Mouse (Mus musculus): ENCODE measurements around the gene Celsr1.
"Not testable (repeated sequence)": the region's sequence is repeated elsewhere in the genome, so short reads cannot be mapped to it uniquely, and the experiment has no call there.

Gene Celsr1

DNA sequence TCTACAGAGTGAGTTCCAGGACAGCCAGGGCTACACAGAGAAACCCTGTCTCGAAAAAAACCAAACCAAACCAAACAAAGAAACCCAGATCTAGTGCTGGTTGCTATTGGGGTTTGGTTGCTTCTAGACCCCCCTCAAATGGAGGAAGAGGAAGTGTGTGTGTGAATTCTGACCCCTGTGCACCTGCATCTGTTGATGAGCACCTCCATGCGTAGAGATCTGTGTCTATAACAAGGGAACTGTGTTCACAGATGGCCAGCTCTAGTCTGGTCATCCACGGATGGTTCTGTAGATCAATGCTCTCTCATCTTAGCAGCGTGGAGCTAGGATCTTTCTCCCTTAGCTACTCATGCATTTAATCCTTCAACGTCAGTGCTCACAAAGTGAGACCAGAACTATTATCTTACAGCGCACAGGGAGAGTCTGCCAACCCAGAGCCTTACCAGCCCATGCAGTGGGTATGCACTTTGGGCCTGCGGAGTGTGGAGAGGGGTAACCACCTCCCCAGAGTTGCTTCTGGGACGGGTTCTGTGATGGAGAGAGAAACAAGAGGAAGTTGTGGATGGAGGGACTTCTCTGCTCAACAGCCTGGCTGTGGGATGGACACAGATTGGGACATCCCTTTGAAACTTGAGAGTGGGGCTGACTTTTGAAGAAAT, 30.7 kb upstream of the Celsr1 start:
- no peak for DNase-seq (ENCODE audit: low spot score)

GRCm38 (mm10) chr15:86061848-86062481, 28.4 kb upstream of the Celsr1 start:
- no peak for DNase-seq (ENCODE audit: low spot score)

DNA sequence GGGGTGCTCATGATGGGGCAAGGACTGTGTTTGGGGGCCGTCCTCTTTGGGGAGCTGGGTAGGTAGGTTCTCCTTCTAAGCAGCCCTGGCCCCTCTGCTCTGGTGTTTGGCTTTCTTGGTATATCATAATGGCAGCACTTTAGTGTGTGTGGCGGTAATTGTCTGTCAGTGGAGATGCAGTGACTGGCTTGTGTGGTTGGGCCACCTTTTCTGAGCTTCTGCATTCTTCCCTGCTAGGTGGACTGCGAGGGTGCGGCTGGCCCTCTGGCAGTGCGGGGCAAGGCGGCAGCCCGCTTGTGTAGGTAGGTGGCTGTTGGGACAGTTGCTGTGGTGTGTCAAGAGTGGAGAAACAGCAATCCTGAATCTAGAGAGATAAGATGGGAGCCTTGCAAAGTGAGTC, 27.6 kb upstream of the Celsr1 start:
- DNase-seq (ENCODE audit: low spot score): no peak

GRCm38 (mm10) chr15:86060581-86060980, 27.0 kb upstream of the Celsr1 start:
- DNase-seq (ENCODE audit: low spot score): no peak

DNA sequence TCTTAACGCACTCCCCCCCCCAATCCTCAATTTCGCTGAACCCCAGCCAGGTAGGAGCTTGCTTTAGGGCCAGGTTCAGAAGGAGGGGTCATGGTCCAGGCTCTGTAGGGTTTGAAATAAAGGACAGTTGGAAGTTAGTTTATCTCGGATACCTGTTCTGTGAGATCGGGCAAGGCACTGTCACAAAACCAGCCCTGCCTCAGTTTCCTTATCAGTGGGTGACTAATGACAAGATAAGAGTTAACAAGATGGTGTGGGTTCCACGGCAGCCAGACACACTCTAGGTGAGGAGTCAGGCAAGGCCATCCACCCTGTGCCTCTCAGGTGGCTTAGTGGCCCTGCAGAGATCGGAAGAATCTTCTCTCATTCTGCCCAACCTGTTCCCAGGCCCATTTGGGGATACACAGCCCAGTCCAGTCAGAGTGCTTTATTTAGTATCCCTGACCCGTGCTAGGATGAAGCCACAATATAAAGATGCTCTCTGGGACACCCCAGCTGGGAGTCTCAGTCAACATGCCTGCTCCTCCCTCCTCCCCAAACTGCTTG, 26.3 kb upstream of the Celsr1 start:
- DNase-seq (ENCODE audit: low spot score): no peak

DNA sequence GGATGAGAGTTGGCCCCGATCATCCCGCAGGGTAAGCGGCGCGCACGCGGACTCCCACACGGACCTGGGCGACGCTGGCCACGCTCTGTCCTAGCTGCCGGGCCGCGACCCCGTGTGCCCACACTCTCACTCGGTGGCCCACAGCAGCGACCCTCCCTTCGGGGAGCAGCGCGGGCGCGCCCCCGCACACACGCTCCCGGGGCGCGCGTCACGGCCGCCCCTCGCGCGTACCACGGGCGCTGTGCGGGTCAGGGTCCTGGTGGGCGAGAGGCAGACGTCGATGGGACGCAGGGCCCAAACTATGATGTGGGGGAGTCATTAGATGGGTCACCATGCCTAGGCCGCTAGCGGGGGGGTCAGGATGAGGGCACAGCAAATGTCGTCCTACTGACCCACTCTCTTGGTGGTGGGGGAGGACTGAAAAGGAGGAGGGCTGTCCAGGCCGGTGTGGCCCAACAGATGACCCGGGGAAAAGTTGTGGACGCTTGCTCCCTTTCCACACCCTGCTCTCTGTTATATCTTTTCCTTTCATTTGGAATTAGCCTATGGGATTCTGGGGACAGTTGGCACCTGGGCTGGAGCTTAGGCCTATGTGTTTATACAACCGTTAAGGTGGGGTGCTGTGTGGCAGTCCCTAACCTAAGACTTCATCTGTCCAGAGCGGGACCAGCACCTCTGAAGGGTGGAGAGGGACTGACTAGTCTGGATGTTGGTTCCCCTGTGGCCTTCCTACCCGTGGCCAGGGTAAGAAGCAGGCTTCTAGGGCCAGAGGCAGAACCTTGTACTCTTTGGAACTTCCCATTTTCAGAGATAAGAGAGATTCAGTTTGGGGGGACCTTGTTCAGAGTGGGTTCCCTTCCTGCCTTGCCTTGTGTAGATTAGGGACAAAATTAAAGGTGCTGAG, 25.6 kb upstream of the Celsr1 start:
- no peak for DNase-seq (ENCODE audit: low spot score)

DNA sequence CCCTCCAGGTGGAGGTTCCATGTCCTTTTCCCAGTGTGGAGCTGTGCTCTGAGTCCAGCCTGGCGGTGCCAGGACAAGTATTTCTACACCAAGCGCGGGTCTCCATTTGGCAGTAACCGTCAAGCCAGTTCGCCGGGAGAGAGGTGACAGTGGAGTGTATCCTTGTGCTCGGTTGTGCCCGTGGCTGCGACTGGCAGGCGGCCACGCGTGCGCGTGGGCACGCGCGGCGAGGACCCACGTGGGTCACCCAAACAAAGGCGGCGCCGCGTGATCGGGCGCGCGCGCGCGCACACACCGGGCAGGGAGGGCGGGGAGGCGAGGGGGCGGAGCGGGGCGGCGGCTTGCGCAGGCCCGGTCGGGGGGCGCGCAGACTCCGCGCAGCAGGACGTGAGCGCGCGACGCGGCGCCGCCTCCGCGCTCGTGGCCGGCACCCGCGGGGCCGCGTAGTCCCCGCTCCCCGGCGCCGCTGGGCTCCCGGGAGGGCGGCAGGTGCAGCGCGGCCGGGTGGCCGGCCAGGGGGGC, 24.9 kb upstream of the Celsr1 start:
- peak; percentile 62 for DNase-seq (ENCODE audit: low spot score)

DNA sequence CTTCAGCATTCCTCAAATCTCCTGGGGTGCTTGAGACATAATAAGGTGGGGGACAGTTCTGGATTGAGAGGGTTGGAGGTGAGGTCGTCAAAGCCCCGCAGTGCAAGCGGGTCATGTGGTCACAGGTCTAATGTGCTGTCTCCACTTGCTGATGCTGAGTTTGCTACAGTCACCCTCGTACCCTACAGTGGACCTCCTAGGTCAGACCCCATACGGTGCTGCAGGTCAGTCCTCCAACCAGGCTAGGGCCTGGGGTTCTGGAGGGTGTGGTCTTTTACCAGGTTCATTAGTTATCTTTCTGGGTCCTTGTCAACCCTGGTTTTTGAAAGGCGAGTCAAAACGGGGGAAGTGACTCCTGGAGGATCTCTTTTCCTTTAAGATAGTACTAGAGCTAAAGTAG, 24.3 kb upstream of the Celsr1 start:
- DNase-seq (ENCODE audit: low spot score): no peak

DNA sequence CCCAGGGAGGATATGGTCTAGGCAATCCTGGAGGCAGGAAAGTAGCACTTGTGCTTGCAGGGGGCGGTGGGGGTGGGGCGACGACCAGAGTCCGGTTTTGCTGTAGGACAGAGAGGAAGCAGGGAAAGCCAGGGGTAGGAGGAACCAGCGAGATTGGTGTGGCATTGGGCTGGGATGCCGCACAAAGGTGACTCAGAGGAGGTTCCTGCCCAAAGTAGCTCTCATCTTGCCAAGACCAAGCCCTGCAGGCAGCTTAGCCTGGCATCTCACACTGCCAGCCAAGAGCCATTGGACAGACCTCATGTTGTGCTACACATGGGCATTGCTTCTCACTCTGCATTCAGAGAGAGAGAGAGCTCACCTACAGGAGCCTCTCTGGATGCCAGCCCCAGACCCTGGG, 23.8 kb upstream of the Celsr1 start, which contains the start of gene Gramd4:
Gramd4 (plus strand) TSS at position 283 of the 400 bp plus-strand sequence.
- no peak for DNase-seq (ENCODE audit: low spot score)

- no peak for DNase-seq (ENCODE audit: low spot score)
Measured at GRCm38 (mm10) chr15:86056221-86056760, 22.7 kb upstream of the Celsr1 start.

- DNase-seq (ENCODE audit: low spot score): not testable (repeated sequence)
Measured at GRCm38 (mm10) chr15:86054861-86055260, 21.3 kb upstream of the Celsr1 start.

DNA sequence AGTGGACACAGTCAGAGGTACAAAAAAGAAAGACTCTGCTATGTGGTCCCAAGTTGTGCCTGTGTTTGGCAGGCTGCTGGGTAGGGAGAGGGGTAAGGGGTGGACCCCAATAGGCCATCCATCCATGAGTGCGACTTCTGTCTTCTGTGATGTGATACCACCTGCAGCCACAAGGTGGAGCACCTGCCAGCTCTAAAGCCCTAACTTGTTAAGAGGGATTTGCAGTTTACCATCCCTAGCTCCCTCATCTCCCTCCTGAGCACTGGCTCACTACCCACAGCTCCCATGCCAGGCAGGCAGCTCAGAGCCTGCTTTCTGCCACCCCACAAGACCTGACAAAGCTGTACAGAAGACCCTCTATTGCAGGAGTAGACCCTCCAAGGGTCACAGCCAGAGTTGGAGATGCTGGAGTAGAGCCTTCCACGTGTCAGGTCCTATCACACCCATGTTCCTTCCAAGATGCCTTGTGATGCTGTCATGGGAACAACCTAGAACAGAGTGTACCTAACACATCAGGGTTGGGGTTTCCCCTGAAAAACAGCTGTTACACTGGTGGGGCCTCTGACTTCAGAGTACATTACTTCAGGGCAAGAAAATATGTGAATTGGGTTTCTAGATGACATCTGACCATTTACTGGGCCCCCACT, 20.4 kb upstream of the Celsr1 start:
- peak; percentile 80 for DNase-seq (ENCODE audit: low spot score)

DNA sequence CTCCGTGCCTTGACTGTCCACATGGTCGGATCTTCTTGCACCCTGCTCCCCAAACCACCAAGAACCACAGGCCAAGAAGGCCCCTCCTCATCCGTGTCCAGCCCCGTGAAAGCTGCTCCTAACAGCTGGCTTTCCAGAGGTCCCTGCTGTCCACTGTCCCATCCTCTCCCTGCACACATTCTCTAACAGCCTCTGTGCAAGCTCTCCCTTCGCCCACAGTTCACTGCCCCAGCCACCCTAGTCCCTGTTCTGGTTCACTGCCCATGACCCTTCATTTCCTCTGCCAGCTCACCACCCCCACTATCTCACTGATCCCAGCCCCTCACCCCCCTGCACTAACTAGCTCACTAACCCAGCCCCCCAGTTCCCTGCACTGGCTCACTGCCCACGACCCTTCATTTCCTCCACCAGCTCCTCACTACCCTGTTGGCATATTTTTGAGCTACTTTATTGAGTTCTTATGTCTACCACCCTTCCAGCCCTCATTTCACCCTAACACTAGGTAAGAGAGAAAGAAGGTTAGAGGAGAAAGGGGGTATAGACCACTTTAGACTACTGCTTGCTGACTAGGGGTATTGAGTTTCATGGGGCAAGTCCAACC, 18.4 kb upstream of the Celsr1 start:
- DNase-seq (ENCODE audit: low spot score): no peak

DNA sequence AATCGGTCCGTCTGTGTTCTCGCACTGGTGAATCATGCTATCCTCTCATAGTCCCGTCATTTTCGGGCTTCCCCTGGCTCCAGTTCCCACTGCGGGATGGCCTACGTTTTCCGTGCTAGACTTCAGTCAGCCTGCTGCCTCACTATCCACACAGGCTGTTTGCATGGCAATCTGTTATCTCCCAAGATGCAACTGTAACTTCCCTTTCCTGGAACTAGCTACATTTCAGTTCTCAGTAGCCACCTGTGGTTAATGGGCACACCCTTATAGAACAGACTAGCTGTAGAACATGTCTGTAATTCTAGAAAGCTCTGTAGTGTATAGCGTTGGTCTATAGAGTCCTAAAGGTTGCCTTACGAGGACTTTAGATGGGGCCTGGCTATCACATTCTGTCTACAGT, 17.6 kb upstream of the Celsr1 start:
- no peak for DNase-seq (ENCODE audit: low spot score)

DNA sequence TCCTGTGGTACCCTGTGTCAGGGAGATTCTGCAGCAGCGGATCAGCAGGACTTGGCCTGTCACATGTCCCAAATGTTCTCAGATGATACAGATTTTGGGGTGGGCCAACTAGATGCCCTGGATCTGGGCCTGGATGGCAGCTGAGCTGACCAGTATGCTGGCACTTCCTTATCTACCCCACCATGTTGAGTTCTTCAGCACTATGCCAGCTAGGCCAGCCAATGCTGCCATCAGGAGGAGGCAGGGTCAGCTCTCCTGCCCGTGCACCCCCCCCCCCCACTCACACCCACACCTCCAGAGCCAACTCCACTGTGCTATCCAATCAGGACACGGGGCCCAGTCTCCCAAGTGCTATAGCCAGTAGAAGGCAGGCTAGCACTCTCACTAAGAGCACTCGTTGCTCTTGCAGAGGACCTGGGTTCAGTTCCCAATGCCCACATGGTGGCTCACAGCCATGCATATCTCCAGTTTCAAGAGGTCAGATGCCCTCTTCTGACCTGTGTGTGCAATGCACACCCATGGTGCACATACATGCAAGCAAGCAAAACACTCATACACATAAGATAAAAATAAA, 16.7 kb upstream of the Celsr1 start:
- no peak for DNase-seq (ENCODE audit: low spot score)

DNA sequence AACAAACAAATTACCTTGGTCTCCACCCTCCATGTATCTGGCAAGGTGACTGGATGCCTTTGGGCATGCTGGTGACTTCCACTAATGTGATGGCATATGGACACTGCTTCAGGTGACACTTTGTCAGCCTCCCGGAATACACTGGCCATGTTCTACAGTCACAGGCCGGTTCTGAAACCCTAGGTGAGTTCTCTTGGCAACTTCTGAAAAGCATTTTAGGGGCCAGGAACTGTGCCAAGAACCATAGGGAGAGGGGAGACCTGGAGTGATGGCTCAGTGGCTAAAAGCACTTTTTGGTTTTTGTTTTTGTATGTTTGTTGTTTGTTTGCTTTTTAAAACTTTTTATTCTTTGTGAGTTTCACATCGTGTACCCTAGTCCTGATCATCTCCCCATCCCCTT, 15.9 kb upstream of the Celsr1 start:
- no peak for DNase-seq (ENCODE audit: low spot score)

GRCm38 (mm10) chr15:86042364-86042763, 8.8 kb upstream of the Celsr1 start:
- DNase-seq (ENCODE audit: low spot score): no peak

GRCm38 (mm10) chr15:86041421-86041820, 7.8 kb upstream of the Celsr1 start:
- DNase-seq (ENCODE audit: low spot score): no peak

GRCm38 (mm10) chr15:86038802-86039201, 5.2 kb upstream of the Celsr1 start:
- DNase-seq (ENCODE audit: low spot score): no peak

GRCm38 (mm10) chr15:86035913-86036312, 2.3 kb upstream of the Celsr1 start:
- no peak for DNase-seq (ENCODE audit: low spot score)
